Mouse (Mus musculus) gastrocnemius, postnatal 36 days (tissue): Measurements from ENCODE around the gene Fam227a. TPM values are rescaled to one million over a fixed set of nuclear protein-coding genes. Genes with fewer than 3 reads are reported as not detected.

Source experiments
- microRNA-seq, 2 experiments: library from miRNA; unstranded; fragments of <30 nt; microRNA quantifications; one replicate each; pipeline ENCODE4 v1.2.0; 2021
- total RNA-seq, 2 experiments: library from RNA; stranded (reverse); gene quantifications; 2 replicates each; pipeline ENCODE4 v1.2.3; 2021

Fam227a gene
- total RNA-seq, 2 experiments from 2014 or later, result 0.81 to 0.87 TPM

Small RNAs within 50 kb of the gene (microRNA-seq; reads per million reads assigned to microRNA genes)
- 0 reads per million in 2 experiments for gene Gm27903

Other genes with a start within 250 kb of the Fam227a start
- 10 to 100 TPM; 46.7 to 50.7 TPM for gene Csnk1e, start 203.4 kb downstream of the Fam227a start, total RNA-seq
- gene Kcnj4, start 153.7 kb downstream of the Fam227a start, total RNA-seq, result not detected
- 1 to 10 TPM; 4.0 to 4.3 TPM for gene Kdelr3, start 142.5 kb downstream of the Fam227a start, total RNA-seq
- 10 to 100 TPM; 54.3 to 67.2 TPM for gene Ddx17, start 112.2 kb downstream of the Fam227a start, total RNA-seq
- gene Dmc1, start 53.8 kb downstream of the Fam227a start, total RNA-seq, result not detected
- 10 to 100 TPM; 12.1 to 14.5 TPM for gene Cby1, start 243 bp upstream of the Fam227a start, total RNA-seq
- gene Tomm22, start 11.9 kb upstream of the Fam227a start, total RNA-seq, result 10 to 100 TPM; 56.5 to 60.2 TPM
- gene Josd1, start 29.0 kb upstream of the Fam227a start, total RNA-seq, result 10 to 100 TPM; 12.1 to 13.3 TPM
- 10 to 100 TPM; 22.5 to 24.2 TPM for gene Gtpbp1, start 31.9 kb upstream of the Fam227a start, total RNA-seq
- 10 to 100 TPM; 76.2 to 86.8 TPM for gene Sun2, start 83.6 kb upstream of the Fam227a start, total RNA-seq
- gene Dnal4, start 118.9 kb upstream of the Fam227a start, total RNA-seq, result 1 to 10 TPM; 4.9 to 6.0 TPM
- under 1 TPM; 0.66 to 0.72 TPM for gene Nptxr, start 145.8 kb upstream of the Fam227a start, total RNA-seq
- under 1 TPM in 1 of 2 experiments, not detected in 1; 0.26 TPM for gene Npcd, start 175.3 kb upstream of the Fam227a start, total RNA-seq
- gene Cbx6, start 175.7 kb upstream of the Fam227a start, total RNA-seq, result 10 to 100 TPM; 10.4 to 12.7 TPM
- gene Apobec3, start 232.7 kb upstream of the Fam227a start, total RNA-seq, result 1 to 10 TPM; 2.7 to 4.7 TPM